Mouse (Mus musculus) cortical plate, adult 2 months (tissue): Measurements from ENCODE around the gene Acpp. TPM values are rescaled to one million over a fixed set of nuclear protein-coding genes. Genes with fewer than 3 reads are reported as not detected.

ENCODE experiments used
- H3K27ac ChIP-seq: fragments of 200-500 bp; 2 replicates; pipeline ENCODE4 v1.5.1; 2012; ENCODE audit warnings: low read length, control low read depth, inconsistent platforms; ENCODE audit not compliant: insufficient read depth
- H3K4me1 ChIP-seq: fragments of 200-500 bp; 2 replicates; pipeline ENCODE4 v1.6.1; 2011; ENCODE audit warnings: low read length; ENCODE audit not compliant: control insufficient read depth, insufficient read depth
- H3K4me3 ChIP-seq: fragments of 200-500 bp; 2 replicates; pipeline ENCODE4 v1.5.1; 2011; ENCODE audit warnings: mild to moderate bottlenecking, low read length, control low read depth; ENCODE audit not compliant: insufficient read depth
- CTCF ChIP-seq: fragments of 200-500 bp; IDR thresholded peaks from 2 replicates; pipeline ENCODE4 v1.5.1; 2011; ENCODE audit warnings: mild to moderate bottlenecking, control low read depth, low read length; ENCODE audit not compliant: insufficient read depth; ENCODE audit errors: extremely low read depth
- POLR2A ChIP-seq: fragments of 200-500 bp; IDR thresholded peaks from 2 replicates; pipeline ENCODE4 v1.6.1; 2011; ENCODE audit warnings: mild to moderate bottlenecking, low read length, control low read depth; ENCODE audit not compliant: insufficient read depth; ENCODE audit errors: extremely low read depth
- polyA plus RNA-seq: library from polyadenylated mRNA; depleted of rRNA; stranded (reverse); fragments of >200 nt; gene quantifications from 2 replicates; pipeline ENCODE4 v1.2.3, GENCODE M21; 2012

Gene Acpp
- polyA plus RNA-seq, 1 experiment, result 0.17 TPM

GRCm38 (mm10) chr9:104355521-104356270 is 18.1 kb upstream of the Acpp start:
- TF ChIP-seq POLR2A (no peak), CTCF (no peak)
- H3K4me3 ChIP-seq, result no peak overlapping the region
- no peak overlapping the region for H3K27ac ChIP-seq
- no peaks in the 10 kb centered on the region for H3K4me1 ChIP-seq

GRCm38 (mm10) chr9:104344136-104344535 is 6.6 kb upstream of the Acpp start:
- no peak for TF ChIP-seq CTCF
- no peak for TF ChIP-seq POLR2A
- no peak overlapping the region for H3K27ac ChIP-seq
- no peaks in the 10 kb centered on the region for H3K4me1 ChIP-seq
- H3K4me3 ChIP-seq, result no peak overlapping the region

GRCm38 (mm10) chr9:104339483-104339882 is 1.9 kb upstream of the Acpp start:
- no peak overlapping the region for H3K4me3 ChIP-seq
- TF ChIP-seq CTCF, result no peak
- no peak for TF ChIP-seq POLR2A
- no peak overlapping the region for H3K27ac ChIP-seq
- H3K4me1 ChIP-seq, result no peaks in the 10 kb centered on the region

GRCm38 (mm10) chr9:104338489-104339427 is 1.2 kb upstream of the Acpp start:
- Histone ChIP-seq H3K4me1 (no peaks in the 10 kb centered on the region), H3K27ac (no peak overlapping the region), H3K4me3 (no peak overlapping the region)
- TF ChIP-seq CTCF (no peak), POLR2A (no peak)

GRCm38 (mm10) chr9:104331301-104331700 is 6.2 kb downstream of the Acpp start:
- Histone ChIP-seq H3K4me3 (no peak overlapping the region), H3K4me1 (no peaks in the 10 kb centered on the region), H3K27ac (no peak overlapping the region)
- TF ChIP-seq POLR2A (no peak), CTCF (no peak)

- TF ChIP-seq CTCF (no peak), POLR2A (no peak)
- H3K4me3 ChIP-seq, result no peak overlapping the region
- no peak overlapping the region for H3K27ac ChIP-seq
- H3K4me1 ChIP-seq, result no peaks in the 10 kb centered on the region
Measured at GRCm38 (mm10) chr9:104328655-104329054, 8.9 kb downstream of the Acpp start.

- no peak for TF ChIP-seq CTCF
- no peak for TF ChIP-seq POLR2A
- Histone ChIP-seq H3K27ac (no peak overlapping the region), H3K4me1 (no peaks in the 10 kb centered on the region), H3K4me3 (no peak overlapping the region)
Measured at GRCm38 (mm10) chr9:104321519-104321918, 16.0 kb downstream of the Acpp start.

GRCm38 (mm10) chr9:104316351-104316750 is 21.2 kb downstream of the Acpp start:
- no peak overlapping the region for H3K4me3 ChIP-seq
- no peak for TF ChIP-seq POLR2A
- no peak for TF ChIP-seq CTCF
- H3K27ac ChIP-seq, result no peak overlapping the region
- no peaks in the 10 kb centered on the region for H3K4me1 ChIP-seq

- H3K4me1 ChIP-seq, result no peaks in the 10 kb centered on the region
- H3K4me3 ChIP-seq, result no peak overlapping the region
- H3K27ac ChIP-seq, result no peak overlapping the region
- peak; percentile 72 for TF ChIP-seq CTCF
- TF ChIP-seq POLR2A, result no peak
Measured at GRCm38 (mm10) chr9:104315499-104315898, 22.0 kb downstream of the Acpp start.

- Histone ChIP-seq H3K4me1 (no peaks in the 10 kb centered on the region), H3K4me3 (no peak overlapping the region), H3K27ac (no peak overlapping the region)
- TF ChIP-seq POLR2A (no peak), CTCF (peak; percentile 99)
Measured at GRCm38 (mm10) chr9:104306734-104307133, 30.8 kb downstream of the Acpp start.
